Mouse (Mus musculus): ENCODE results near the gene Gas2l2. TPM values are rescaled to one million over a fixed set of nuclear protein-coding genes. Genes with fewer than 3 reads are reported as not detected.

Gene Gas2l2
- polyA plus RNA-seq, 1 experiment from 2014 or later = 0.19 TPM

GRCm38 (mm10) chr11:83417080-83417479 lies 12.2 kb downstream of the Gas2l2 start:
- DNase-seq (ENCODE audit: low spot score) (peak; percentile 61), ATAC-seq (ENCODE audit: low FRiP score) (no peak)
- 20% methylated on average over 5 of the region's 5 CpGs for WGBS
- no peak overlapping the region for H3K4me2 ChIP-seq (replicated peaks; ENCODE audit: low read depth, low read length)
- H3K27me3 ChIP-seq (ENCODE audit: control insufficient read depth, insufficient read depth, low read length) = peaks cover 18% of the 10 kb centered on the region
- no peaks in the 10 kb centered on the region; the same call in 1 of the 2 replicates for H3K4me1 ChIP-seq (replicated peaks; ENCODE audit: control insufficient read depth, insufficient read depth, low read length)
- no peak overlapping the region for H3K4me3 ChIP-seq (ENCODE audit: low read depth, low read length)
- H3K9ac ChIP-seq (ENCODE audit: low read depth, low read length) = no peak overlapping the region
- no peak overlapping the region for H3K27ac ChIP-seq (ENCODE audit: low read depth, low read length)
- H3K36me3 ChIP-seq (ENCODE audit: control insufficient read depth, insufficient read depth, low read length) = no peaks in the 10 kb centered on the region
- no peaks in the 10 kb centered on the region for H3K9me3 ChIP-seq (ENCODE audit: control insufficient read depth, low read length)

- Histone ChIP-seq H3K27ac (ENCODE audit: low read depth, low read length) (no peak overlapping the region), H3K36me3 (ENCODE audit: control insufficient read depth, insufficient read depth, low read length) (no peaks in the 10 kb centered on the region), H3K27me3 (ENCODE audit: control insufficient read depth, insufficient read depth, low read length) (no peaks in the 10 kb centered on the region), H3K4me2 (replicated peaks; ENCODE audit: low read depth, low read length) (peak overlapping the region; percentile 94), H3K4me3 (ENCODE audit: low read depth, low read length) (peak overlapping the region; percentile 82), H3K9me3 (ENCODE audit: control insufficient read depth, low read length) (no peaks in the 10 kb centered on the region), H3K4me1 (replicated peaks; ENCODE audit: control insufficient read depth, insufficient read depth, low read length) (peaks cover 3% of the 10 kb centered on the region), H3K9ac (ENCODE audit: low read depth, low read length) (no peak overlapping the region)
- DNase-seq (ENCODE audit: low spot score) (no peak), ATAC-seq (ENCODE audit: low FRiP score) (no peak)
- WGBS = 30% methylated on average over 6 of the region's 6 CpGs
These were observed 18.7 kb downstream of the Gas2l2 start for GRCm38 (mm10) chr11:83410510-83410909.

- ATAC-seq (ENCODE audit: low FRiP score) = peak; percentile 59
- Histone ChIP-seq H3K9me3 (ENCODE audit: control insufficient read depth, low read length) (no peaks in the 10 kb centered on the region), H3K36me3 (ENCODE audit: control insufficient read depth, insufficient read depth, low read length) (no peaks in the 10 kb centered on the region), H3K27me3 (ENCODE audit: control insufficient read depth, insufficient read depth, low read length) (no peaks in the 10 kb centered on the region), H3K27ac (ENCODE audit: low read depth, low read length) (peak overlapping the region; percentile 62; the same call in 1 of the 2 replicates), H3K9ac (ENCODE audit: low read depth, low read length) (peak overlapping the region; percentile 92), H3K4me2 (replicated peaks; ENCODE audit: low read depth, low read length) (peak overlapping the region; percentile 94), H3K4me3 (ENCODE audit: low read depth, low read length) (peak overlapping the region; percentile 82), H3K4me1 (replicated peaks; ENCODE audit: control insufficient read depth, insufficient read depth, low read length) (peaks cover 3% of the 10 kb centered on the region)
- under 1% methylated on average over 20 of the region's 40 CpGs for WGBS
- DNase-seq (ENCODE audit: low spot score) = peak; percentile 53
These were observed 19.4 kb downstream of the Gas2l2 start for GRCm38 (mm10) chr11:83409792-83410291.

- H3K36me3 ChIP-seq (ENCODE audit: control insufficient read depth, insufficient read depth, low read length) = no peaks in the 10 kb centered on the region
- no peaks in the 10 kb centered on the region for H3K27me3 ChIP-seq (ENCODE audit: control insufficient read depth, insufficient read depth, low read length)
- peaks cover 3% of the 10 kb centered on the region for H3K4me1 ChIP-seq (replicated peaks; ENCODE audit: control insufficient read depth, insufficient read depth, low read length)
- WGBS = 2% methylated on average over 29 of the region's 44 CpGs
- peak within 1 kb of the TSS; percentile 62; the same call in 1 of the 2 replicates for H3K27ac ChIP-seq (ENCODE audit: low read depth, low read length)
- H3K9ac ChIP-seq (ENCODE audit: low read depth, low read length) = peak within 1 kb of the TSS; percentile 92
- peak; percentile 84 for ATAC-seq (ENCODE audit: low FRiP score)
- no peaks in the 10 kb centered on the region for H3K9me3 ChIP-seq (ENCODE audit: control insufficient read depth, low read length)
- DNase-seq (ENCODE audit: low spot score) = peak; percentile 72
- peak within 1 kb of the TSS; percentile 82 for H3K4me3 ChIP-seq (ENCODE audit: low read depth, low read length)
- peak within 1 kb of the TSS; percentile 94 for H3K4me2 ChIP-seq (replicated peaks; ENCODE audit: low read depth, low read length)
These were observed 20.0 kb downstream of the Gas2l2 start, which contains the start of gene Rasl10b for GRCm38 (mm10) chr11:83409087-83409754. Rasl10b (plus strand) TSS chr11:83409137.

GRCm38 (mm10) chr11:83408242-83408641 lies 21.0 kb downstream of the Gas2l2 start:
- Histone ChIP-seq H3K4me2 (replicated peaks; ENCODE audit: low read depth, low read length) (no peak overlapping the region), H3K36me3 (ENCODE audit: control insufficient read depth, insufficient read depth, low read length) (no peaks in the 10 kb centered on the region), H3K4me3 (ENCODE audit: low read depth, low read length) (no peak overlapping the region), H3K9me3 (ENCODE audit: control insufficient read depth, low read length) (no peaks in the 10 kb centered on the region), H3K4me1 (replicated peaks; ENCODE audit: control insufficient read depth, insufficient read depth, low read length) (peaks cover 3% of the 10 kb centered on the region), H3K27me3 (ENCODE audit: control insufficient read depth, insufficient read depth, low read length) (no peaks in the 10 kb centered on the region), H3K9ac (ENCODE audit: low read depth, low read length) (no peak overlapping the region), H3K27ac (ENCODE audit: low read depth, low read length) (no peak overlapping the region)
- ATAC-seq (ENCODE audit: low FRiP score) (no peak), DNase-seq (ENCODE audit: low spot score) (no peak)
- 28% methylated on average over 8 of the region's 8 CpGs for WGBS

GRCm38 (mm10) chr11:83406391-83406790 lies 22.9 kb downstream of the Gas2l2 start:
- H3K27ac ChIP-seq (ENCODE audit: low read depth, low read length) = no peak overlapping the region
- no peak overlapping the region for H3K4me2 ChIP-seq (replicated peaks; ENCODE audit: low read depth, low read length)
- peaks cover 3% of the 10 kb centered on the region for H3K4me1 ChIP-seq (replicated peaks; ENCODE audit: control insufficient read depth, insufficient read depth, low read length)
- H3K36me3 ChIP-seq (ENCODE audit: control insufficient read depth, insufficient read depth, low read length) = no peaks in the 10 kb centered on the region
- no peak for DNase-seq (ENCODE audit: low spot score)
- H3K27me3 ChIP-seq (ENCODE audit: control insufficient read depth, insufficient read depth, low read length) = no peaks in the 10 kb centered on the region
- 69% methylated on average over 3 of the region's 3 CpGs for WGBS
- no peaks in the 10 kb centered on the region for H3K9me3 ChIP-seq (ENCODE audit: control insufficient read depth, low read length)
- no peak overlapping the region for H3K4me3 ChIP-seq (ENCODE audit: low read depth, low read length)
- no peak for ATAC-seq (ENCODE audit: low FRiP score)
- no peak overlapping the region for H3K9ac ChIP-seq (ENCODE audit: low read depth, low read length)

- no peaks in the 10 kb centered on the region for H3K27me3 ChIP-seq (ENCODE audit: control insufficient read depth, insufficient read depth, low read length)
- no peak for DNase-seq (ENCODE audit: low spot score)
- no peak for ATAC-seq (ENCODE audit: low FRiP score)
- WGBS = 87% methylated on average over 7 of the region's 7 CpGs
- no peaks in the 10 kb centered on the region for H3K9me3 ChIP-seq (ENCODE audit: control insufficient read depth, low read length)
- no peak overlapping the region for H3K27ac ChIP-seq (ENCODE audit: low read depth, low read length)
- no peak overlapping the region for H3K4me2 ChIP-seq (replicated peaks; ENCODE audit: low read depth, low read length)
- H3K9ac ChIP-seq (ENCODE audit: low read depth, low read length) = no peak overlapping the region
- no peaks in the 10 kb centered on the region for H3K4me1 ChIP-seq (replicated peaks; ENCODE audit: control insufficient read depth, insufficient read depth, low read length)
- no peaks in the 10 kb centered on the region for H3K36me3 ChIP-seq (ENCODE audit: control insufficient read depth, insufficient read depth, low read length)
- no peak overlapping the region for H3K4me3 ChIP-seq (ENCODE audit: low read depth, low read length)
These were observed 25.5 kb downstream of the Gas2l2 start for GRCm38 (mm10) chr11:83403787-83404186.

GRCm38 (mm10) chr11:83398724-83399123 lies 30.5 kb downstream of the Gas2l2 start:
- no peaks in the 10 kb centered on the region for H3K9me3 ChIP-seq (ENCODE audit: control insufficient read depth, low read length)
- no peak for ATAC-seq (ENCODE audit: low FRiP score)

GRCm38 (mm10) chr11:83397626-83398025 lies 31.6 kb downstream of the Gas2l2 start:
- Histone ChIP-seq H3K27me3 (ENCODE audit: control insufficient read depth, insufficient read depth, low read length) (no peaks in the 10 kb centered on the region), H3K9me3 (ENCODE audit: control insufficient read depth, low read length) (no peaks in the 10 kb centered on the region), H3K4me3 (ENCODE audit: low read depth, low read length) (no peak overlapping the region), H3K4me2 (replicated peaks; ENCODE audit: low read depth, low read length) (no peak overlapping the region), H3K27ac (ENCODE audit: low read depth, low read length) (no peak overlapping the region), H3K9ac (ENCODE audit: low read depth, low read length) (no peak overlapping the region), H3K36me3 (ENCODE audit: control insufficient read depth, insufficient read depth, low read length) (peaks cover 2% of the 10 kb centered on the region; the same call in 1 of the 2 replicates), H3K4me1 (replicated peaks; ENCODE audit: control insufficient read depth, insufficient read depth, low read length) (no peaks in the 10 kb centered on the region)
- DNase-seq (ENCODE audit: low spot score) = no peak
- 89% methylated on average over 7 of the region's 7 CpGs for WGBS
- ATAC-seq (ENCODE audit: low FRiP score) = no peak

More at GRCm38 (mm10) chr11:83398724-83399123, 30.5 kb downstream of the Gas2l2 start:
- no peak for DNase-seq (ENCODE audit: low spot score)
- H3K27ac ChIP-seq (ENCODE audit: low read depth, low read length) = no peak overlapping the region
- no peaks in the 10 kb centered on the region for H3K4me1 ChIP-seq (replicated peaks; ENCODE audit: control insufficient read depth, insufficient read depth, low read length)
- H3K36me3 ChIP-seq (ENCODE audit: control insufficient read depth, insufficient read depth, low read length) = peaks cover 2% of the 10 kb centered on the region; the same call in 1 of the 2 replicates
- H3K27me3 ChIP-seq (ENCODE audit: control insufficient read depth, insufficient read depth, low read length) = no peaks in the 10 kb centered on the region
- no peak overlapping the region for H3K9ac ChIP-seq (ENCODE audit: low read depth, low read length)
- H3K4me3 ChIP-seq (ENCODE audit: low read depth, low read length) = no peak overlapping the region
- 81% methylated on average over 5 of the region's 5 CpGs for WGBS
- H3K4me2 ChIP-seq (replicated peaks; ENCODE audit: low read depth, low read length) = no peak overlapping the region
